Comparison of ENCODE assay signal across 9 mouse cellular contexts in the genomic region with DNA sequence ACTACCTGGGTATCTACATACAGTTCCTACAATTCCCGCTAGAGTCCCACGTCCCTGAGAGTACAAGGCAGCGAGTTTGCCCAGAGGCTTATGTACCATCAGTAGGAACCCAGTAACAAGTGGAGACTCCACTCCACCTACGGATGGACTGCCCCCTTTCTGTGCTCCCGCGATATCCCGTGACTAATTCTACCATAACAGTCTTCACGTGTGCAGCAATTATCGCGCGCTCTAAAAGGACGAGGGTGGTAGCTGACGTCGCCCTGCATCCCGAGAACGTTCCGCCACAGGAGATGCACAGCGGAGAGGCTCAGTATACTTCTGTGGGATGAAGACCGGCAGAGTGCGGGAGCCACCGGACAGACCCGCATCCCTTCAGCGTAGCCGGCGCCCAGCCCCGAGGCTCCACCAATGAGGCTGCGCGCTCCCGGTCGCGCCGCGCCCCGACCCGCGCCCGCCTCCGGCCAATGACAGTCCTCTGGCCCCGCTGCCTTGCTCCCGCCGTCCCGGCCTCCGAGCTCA. TPM values are rescaled to one million over a fixed set of nuclear protein-coding genes. Genes with fewer than 3 reads are reported as not detected.
A peak's percentile ranks its signal among the peaks of the same experiment; 100 is the strongest.
DNase-seq lines count a peak whose midpoint lies in the region; ATAC-seq and TF ChIP-seq lines count a peak whose summit lies in the region.
"Had no signal": no experiment of that assay in that cellular context is flagged by ENCODE, and none has a peak within 500 bp of the region (broad histone marks: within the 10 kb centered on the region; RNA-seq: fewer than 3 reads in every experiment).

No protein-coding gene starts in this region.

- peak; percentile 46 for DNase-seq in Patski (ENCODE audit: low read depth, low spot score)
- peak; percentile 79 to 85 for DNase-seq in cerebellum, adult 18-20 months
- peak; percentile 87 for DNase-seq in forebrain, embryonic 14.5 days (ENCODE audit: low spot score)
- peak; percentile 89 for DNase-seq in heart, postnatal 0 days (ENCODE audit: low spot score)
- DNase-seq in kidney, postnatal 25 days, result peak; percentile 31 to 72
- DNase-seq in testis, postnatal 14 days (ENCODE audit: low spot score), result peak; percentile 76

- TF ChIP-seq CTCF in Patski (IDR thresholded peaks at IDR 0.05), result peak; percentile 40
- TF ChIP-seq CTCF in heart, postnatal 0 days (IDR thresholded peaks at IDR 0.05; ENCODE audit: low read depth), result peak; percentile 27

- under 1% methylated on average over 40 of the region's 43 CpGs for WGBS in forebrain, embryonic 14.5 days
- under 1% methylated on average over 43 of the region's 43 CpGs for WGBS in heart, postnatal 0 days
- WGBS in liver, embryonic 12.5 days (ENCODE audit: insufficient replicate concordance), result under 1% methylated on average over 43 of the region's 43 CpGs
- under 1% methylated on average over 43 of the region's 43 CpGs for WGBS in neural tube, embryonic 13.5 days

- in situ Hi-C loops in Patski (cut with MboI; ENCODE audit: low pct_unique_long_range_greater_than_20kb), result no loop called here

- peak overlapping the region; percentile 64 for H3K4me2 ChIP-seq in forebrain, embryonic 14.5 days (ENCODE audit: low read length)
- H3K4me2 ChIP-seq in heart, postnatal 0 days (ENCODE audit: low read depth, low read length), result peak overlapping the region; percentile 94
- peak overlapping the region; percentile 97 for H3K4me2 ChIP-seq in liver, embryonic 12.5 days
- H3K4me2 ChIP-seq in neural tube, embryonic 13.5 days, result peak overlapping the region; percentile 57

- H3K9me3 ChIP-seq in forebrain, embryonic 14.5 days (replicated peaks; ENCODE audit: control insufficient read depth, low read length), result no peaks in the 10 kb centered on the region
- H3K9me3 ChIP-seq in heart, postnatal 0 days (replicated peaks; ENCODE audit: control insufficient read depth, low read length), result no peaks in the 10 kb centered on the region
- H3K9me3 ChIP-seq in liver, embryonic 12.5 days (replicated peaks), result no peaks in the 10 kb centered on the region
- no peaks in the 10 kb centered on the region for H3K9me3 ChIP-seq in neural tube, embryonic 13.5 days

- no peak for TF ChIP-seq EP300 in heart, postnatal 0 days (IDR thresholded peaks at IDR 0.05; ENCODE audit: low read depth)

- peak overlapping the region; percentile 89 for H3K9ac ChIP-seq in forebrain, embryonic 14.5 days (ENCODE audit: low read length)
- peak overlapping the region; percentile 76 for H3K9ac ChIP-seq in heart, postnatal 0 days (replicated peaks; ENCODE audit: low read depth, low read length)
- H3K9ac ChIP-seq in liver, embryonic 12.5 days, result peak overlapping the region; percentile 85
- H3K9ac ChIP-seq in neural tube, embryonic 13.5 days, result peak overlapping the region; percentile 94

- H3K4me1 ChIP-seq in forebrain, embryonic 14.5 days (ENCODE audit: control insufficient read depth, insufficient read depth, low read length), result no peaks in the 10 kb centered on the region; the same call in 1 of the 2 replicates
- H3K4me1 ChIP-seq in heart, postnatal 0 days (ENCODE audit: control insufficient read depth, insufficient read depth), result no peaks in the 10 kb centered on the region
- peaks cover 15% of the 10 kb centered on the region for H3K4me1 ChIP-seq in liver, embryonic 12.5 days
- peaks cover 13% of the 10 kb centered on the region for H3K4me1 ChIP-seq in neural tube, embryonic 13.5 days (replicated peaks)

- peak; percentile 96 for ATAC-seq in Patski
- peak; percentile 89 for ATAC-seq in forebrain, embryonic 14.5 days
- ATAC-seq in heart, postnatal 0 days (ENCODE audit: insufficient read depth, low read depth), result peak; percentile 92
- peak; percentile 89 for ATAC-seq in liver, embryonic 12.5 days
- ATAC-seq in neural tube, embryonic 13.5 days (ENCODE audit: low read depth), result peak; percentile 90

- CTCF ChIA-PET in Patski (lab: Charles Lee), result no interaction called here

- H3K27ac ChIP-seq in forebrain, embryonic 14.5 days (ENCODE audit: low read depth, low read length), result peak overlapping the region; percentile 83
- peak overlapping the region; percentile 71 for H3K27ac ChIP-seq in heart, postnatal 0 days (ENCODE audit: low read depth)
- peak overlapping the region; percentile 77 for H3K27ac ChIP-seq in liver, embryonic 12.5 days
- H3K27ac ChIP-seq in neural tube, embryonic 13.5 days (replicated peaks), result peak overlapping the region; percentile 93
- H3K27ac ChIP-seq: macrophage had no signal

- H3K27me3 ChIP-seq in Patski, result no peaks in the 10 kb centered on the region
- no peaks in the 10 kb centered on the region for H3K27me3 ChIP-seq in forebrain, embryonic 14.5 days (replicated peaks; ENCODE audit: control insufficient read depth, insufficient read depth, low read length)
- H3K27me3 ChIP-seq in heart, postnatal 0 days (ENCODE audit: control insufficient read depth, insufficient read depth, low read length), result no peaks in the 10 kb centered on the region
- H3K27me3 ChIP-seq in liver, embryonic 12.5 days (replicated peaks), result no peaks in the 10 kb centered on the region
- no peaks in the 10 kb centered on the region for H3K27me3 ChIP-seq in neural tube, embryonic 13.5 days

- no peaks in the 10 kb centered on the region for H3K36me3 ChIP-seq in forebrain, embryonic 14.5 days (ENCODE audit: control insufficient read depth, insufficient read depth, low read length)
- H3K36me3 ChIP-seq in heart, postnatal 0 days (replicated peaks; ENCODE audit: control insufficient read depth, insufficient read depth, low read length), result no peaks in the 10 kb centered on the region
- H3K36me3 ChIP-seq in liver, embryonic 12.5 days, result no peaks in the 10 kb centered on the region
- no peaks in the 10 kb centered on the region for H3K36me3 ChIP-seq in neural tube, embryonic 13.5 days

- POLR2A ChIA-PET in Patski (lab: Charles Lee), result no interaction called here

- H3K4me3 ChIP-seq in forebrain, embryonic 14.5 days (ENCODE audit: low read depth, low read length), result peak overlapping the region; percentile 86
- H3K4me3 ChIP-seq in heart, postnatal 0 days (ENCODE audit: low read depth, low read length), result peak overlapping the region; percentile 86
- peak overlapping the region; percentile 89 for H3K4me3 ChIP-seq in liver, embryonic 12.5 days
- H3K4me3 ChIP-seq in neural tube, embryonic 13.5 days, result peak overlapping the region; percentile 90

RNA-seq across cellular contexts. Expression of a gene that starts 0.6 kb away (rescaled TPM):
- 4.1 TPM for polyA plus RNA-seq in Patski (2021)
- 5.8 and 9.3 TPM in 2 replicates for polyA plus RNA-seq in forebrain, embryonic 14.5 days (2014; fragmentation: Nextera tagmentation; extraction: Ambion mirVana)
- total RNA-seq in heart, postnatal 0 days (2014; rRNA removed; ENCODE audit: low replicate concordance), result 3.6 and 3.8 TPM in 2 replicates
- polyA plus RNA-seq in heart, postnatal 0 days (2015; fragmentation: Nextera tagmentation; extraction: Ambion mirVana), result 1.4 and 2.1 TPM in 2 replicates
- 4.1 and 6.0 TPM in 2 replicates for polyA plus RNA-seq in liver, embryonic 12.5 days (2016; fragmentation: Nextera tagmentation; extraction: Ambion mirVana)
- polyA plus RNA-seq in neural tube, embryonic 13.5 days (2015; fragmentation: Nextera tagmentation; extraction: Ambion mirVana), result 10.5 and 12.6 TPM in 2 replicates
- polyA plus RNA-seq: macrophage had no signal

Comparison
In these comparisons a context has a peak if more than half of its experiments do, and no peak if none do; other contexts are left out.
1. Peak in every context shown above with its lines: DNase-seq, ATAC-seq, H3K4me3 ChIP-seq and H3K27ac ChIP-seq.